Mouse (Mus musculus): ENCODE measurements around the gene Csf2. TPM values are rescaled to one million over a fixed set of nuclear protein-coding genes. Genes with fewer than 3 reads are reported as not detected.

Gene Csf2
- polyA plus RNA-seq, 1 experiment, result not detected

DNA sequence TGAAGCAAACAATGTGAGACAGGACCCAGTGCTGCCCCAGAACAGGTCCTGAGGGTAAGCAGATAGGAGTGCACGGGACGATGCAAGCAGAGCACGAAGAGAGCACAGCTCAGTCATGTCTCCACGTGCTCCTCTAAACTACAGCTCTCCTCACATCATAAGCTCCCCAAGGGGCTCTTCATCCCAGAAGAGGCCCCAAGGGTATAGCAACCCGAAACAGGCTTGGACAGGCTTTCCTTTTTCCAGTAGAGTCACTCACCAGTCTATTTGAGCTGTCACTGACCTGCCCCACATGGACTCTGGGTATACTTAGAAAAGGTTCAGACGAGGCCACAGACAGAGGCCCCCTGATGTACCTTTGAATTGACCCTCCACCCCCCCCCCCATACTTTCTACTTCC is 5.0 kb downstream of the Csf2 start:
- no peak for DNase-seq (ENCODE audit: extremely low spot score in 1 of 2, low spot score in 1 of 2)

DNA sequence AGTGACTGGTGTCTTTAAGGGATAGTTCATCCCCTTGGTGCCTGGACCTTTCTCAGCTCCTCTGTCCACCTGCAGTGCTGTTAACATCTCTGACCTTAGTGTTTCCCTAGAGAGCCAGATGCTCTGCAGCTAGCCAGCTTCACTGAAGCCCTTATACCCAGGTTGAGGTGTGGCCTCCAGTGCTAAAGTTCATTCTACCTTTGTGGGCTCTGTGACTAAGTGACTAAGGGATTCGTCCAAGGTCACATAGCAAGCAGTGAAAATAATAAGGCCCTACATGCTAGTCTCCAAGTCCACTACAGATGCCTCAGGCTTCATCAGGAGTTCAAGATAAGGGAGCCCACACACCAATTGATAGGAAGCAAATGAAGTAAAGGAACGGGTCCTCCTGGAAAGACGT is 7.0 kb downstream of the Csf2 start:
- no peak for DNase-seq (ENCODE audit: extremely low spot score in 1 of 2, low spot score in 1 of 2)

DNA sequence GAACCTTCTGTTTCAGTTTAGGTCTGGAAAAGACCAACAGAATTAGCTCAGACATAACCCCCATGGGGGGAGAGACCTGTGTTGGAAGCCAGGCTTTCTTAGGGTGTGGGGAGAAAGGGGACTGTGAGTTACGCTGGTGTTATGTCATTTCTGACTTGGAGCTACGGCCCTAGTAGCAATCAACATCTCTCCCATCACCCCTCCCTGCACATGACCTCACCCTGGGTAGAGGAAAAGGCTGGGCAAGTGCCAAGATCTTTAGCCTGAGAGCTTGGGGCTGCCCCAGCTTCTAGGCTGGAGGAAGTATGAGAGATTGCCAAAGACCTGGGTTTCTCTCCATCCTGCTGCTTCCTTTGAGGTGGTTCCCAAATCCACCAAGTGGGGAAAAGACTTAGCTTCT is 12.5 kb downstream of the Csf2 start:
- DNase-seq (ENCODE audit: extremely low spot score in 1 of 2, low spot score in 1 of 2), result no peak

DNA sequence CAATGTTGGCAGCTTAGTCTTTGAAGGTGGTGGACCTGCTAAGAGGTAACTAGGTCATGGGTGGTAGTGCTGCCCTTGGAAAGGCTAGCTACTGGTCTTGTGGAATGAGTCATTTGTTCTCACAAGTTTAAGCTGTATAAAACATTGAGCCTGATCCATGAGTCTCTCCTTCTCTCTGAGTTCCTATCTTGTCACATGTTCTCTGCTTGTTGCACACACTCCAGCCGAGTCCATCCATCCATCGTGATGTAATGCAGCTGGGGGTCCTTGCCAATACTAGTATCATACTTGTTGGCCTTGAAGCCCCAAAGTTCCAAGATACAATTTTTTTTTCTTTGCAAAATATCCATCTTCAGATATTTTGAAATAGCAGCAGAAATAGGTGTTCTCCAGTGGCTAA is 22.0 kb downstream of the Csf2 start:
- no peak for DNase-seq (ENCODE audit: extremely low spot score in 1 of 2, low spot score in 1 of 2)

DNA sequence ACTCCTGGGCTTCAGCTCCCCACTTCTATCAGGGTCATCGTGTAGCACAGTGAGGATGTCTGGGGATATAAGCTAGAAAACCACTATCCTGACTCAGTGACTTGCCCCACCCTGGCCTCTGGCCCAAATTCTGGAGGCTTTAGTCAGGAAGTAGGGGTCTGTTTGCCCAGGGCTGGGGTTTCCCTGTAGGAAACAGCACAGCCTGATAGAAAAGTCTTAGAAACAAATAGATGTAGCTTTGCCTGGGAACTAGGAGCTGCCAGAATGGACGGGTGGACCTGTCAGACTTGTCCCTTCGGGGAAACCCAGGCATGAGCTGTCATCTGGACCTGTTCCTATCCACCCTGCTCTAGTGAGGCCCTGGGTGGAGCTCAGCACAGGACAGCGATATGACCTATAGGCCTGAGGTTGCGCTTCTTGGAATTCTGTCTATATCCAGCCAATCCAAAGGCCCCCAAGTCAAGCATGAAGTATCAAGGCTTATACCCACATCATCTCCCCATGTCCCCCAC is 24.9 kb downstream of the Csf2 start:
- DNase-seq (ENCODE audit: extremely low spot score in 1 of 2, low spot score in 1 of 2), result no peak

DNA sequence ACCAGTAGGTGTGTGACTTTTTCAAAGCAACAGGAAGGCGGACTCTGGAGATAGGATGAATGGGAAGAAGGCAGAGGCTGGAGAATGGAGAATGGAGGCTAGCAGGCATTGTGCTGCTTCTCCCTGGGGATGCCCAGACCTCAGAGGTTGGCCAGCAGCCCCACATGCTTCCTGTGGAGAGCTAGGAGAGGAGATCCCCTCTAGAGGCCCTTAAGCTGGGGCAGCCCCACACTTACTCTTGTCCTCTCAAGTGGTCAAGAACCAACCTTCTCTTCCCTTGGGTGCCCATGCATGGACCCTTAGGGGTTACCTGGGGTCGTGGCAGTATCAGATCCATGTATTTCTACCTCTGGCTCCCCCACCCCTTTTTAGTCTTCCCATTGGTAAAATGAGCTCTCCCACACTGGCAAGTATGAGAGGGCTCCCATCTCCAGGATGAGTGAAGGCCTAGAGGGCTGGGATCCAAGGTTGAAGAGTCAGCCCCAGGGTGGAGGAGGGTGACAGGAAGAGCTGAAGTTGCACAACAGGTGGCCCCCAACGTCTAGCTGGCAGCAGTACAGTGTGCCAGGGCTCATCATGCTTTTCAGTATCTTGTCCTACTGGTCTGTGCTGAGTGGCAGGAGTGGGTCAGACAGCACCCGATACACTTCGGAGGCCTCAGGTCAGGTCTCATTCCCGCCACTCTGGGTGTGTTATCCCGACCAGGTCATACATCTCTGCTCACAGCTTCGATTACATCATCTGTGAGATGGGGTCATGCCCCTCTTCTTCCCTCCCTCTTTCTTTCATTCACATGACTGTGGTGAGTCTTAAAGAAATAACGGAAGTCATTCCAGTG is 25.6 kb downstream of the Csf2 start:
- DNase-seq (ENCODE audit: extremely low spot score in 1 of 2, low spot score in 1 of 2), result no peak

DNA sequence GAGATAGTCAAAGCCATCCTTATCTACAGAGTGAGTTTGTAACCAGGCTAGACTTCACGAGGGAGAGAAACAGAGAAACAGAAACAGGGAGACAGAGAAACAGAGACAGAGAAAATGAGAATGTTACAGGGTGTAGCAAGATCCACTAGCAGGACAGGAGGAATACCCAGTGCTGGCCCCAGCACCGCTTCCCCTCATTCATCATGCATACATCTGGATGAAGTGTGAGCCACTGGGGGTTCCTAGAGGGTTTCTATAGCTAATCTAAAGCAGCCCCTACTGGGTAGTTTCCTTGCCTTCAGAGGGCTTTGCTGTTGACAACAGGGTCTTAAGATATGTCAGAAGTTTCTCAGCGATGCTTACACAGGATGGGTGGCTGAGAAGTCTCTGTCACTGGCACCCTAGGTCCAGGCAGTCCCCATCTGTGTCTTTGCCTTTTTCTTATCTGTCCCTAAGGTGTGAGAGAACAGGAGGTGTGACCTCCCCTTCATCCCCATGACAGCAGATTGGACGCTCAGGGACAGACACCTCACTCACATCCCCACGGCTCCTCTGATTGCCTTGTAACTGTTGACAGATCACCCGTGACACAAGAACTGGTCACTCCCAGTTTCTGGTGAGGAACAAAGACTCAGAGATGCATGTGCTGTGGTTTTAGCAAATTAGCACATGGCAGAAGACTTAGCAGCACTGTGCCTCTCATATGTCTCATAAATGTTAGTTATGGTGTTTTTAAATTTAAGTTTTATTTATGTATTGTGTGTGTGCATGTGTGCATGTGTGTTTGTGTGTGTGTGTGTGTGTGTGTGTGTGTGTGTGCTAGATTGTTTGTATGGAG is 29.3 kb downstream of the Csf2 start:
- DNase-seq (ENCODE audit: extremely low spot score in 1 of 2, low spot score in 1 of 2), result no peak

DNA sequence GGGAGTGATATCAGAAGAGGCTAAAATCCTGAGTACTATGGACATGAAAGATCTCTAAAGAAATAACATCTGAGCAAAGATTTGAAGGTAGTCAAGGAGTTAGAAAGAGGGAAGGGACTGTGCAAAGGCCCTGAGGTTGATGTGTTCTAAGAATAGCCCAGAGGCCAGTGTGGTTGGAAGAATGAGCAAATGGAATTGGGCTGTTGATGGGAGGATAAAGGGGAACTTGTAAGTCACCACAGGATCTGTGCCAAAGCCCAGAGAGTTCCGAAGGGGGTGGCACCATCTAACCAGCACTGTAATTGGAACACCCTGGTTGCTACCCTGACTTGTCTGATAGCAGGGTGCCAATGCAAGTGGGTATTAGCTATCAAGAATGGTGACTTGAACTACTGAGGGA is 30.3 kb downstream of the Csf2 start:
- no peak for DNase-seq (ENCODE audit: extremely low spot score in 1 of 2, low spot score in 1 of 2)

DNA sequence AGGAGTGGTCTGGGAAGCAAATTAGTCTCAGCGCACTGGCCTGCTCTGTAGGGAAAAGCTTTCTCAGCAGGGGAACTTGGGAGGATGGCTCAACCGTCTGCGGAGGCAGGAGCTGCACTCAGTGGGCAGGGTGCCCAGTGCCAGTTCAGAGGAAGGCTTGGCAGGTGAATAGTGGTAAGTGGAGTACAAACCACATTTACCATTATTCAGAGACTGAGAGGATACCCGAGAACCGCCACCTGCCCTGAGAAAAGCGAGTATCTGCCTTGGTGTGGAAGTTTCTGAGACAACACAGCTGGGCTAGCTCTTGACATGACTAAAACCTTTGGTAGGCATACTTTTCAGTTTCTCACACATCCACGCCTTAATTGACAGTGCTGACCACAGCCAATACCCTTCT is 32.1 kb downstream of the Csf2 start:
- peak in 1 of 2 experiments; percentile 6 for DNase-seq (ENCODE audit: extremely low spot score in 1 of 2, low spot score in 1 of 2)

DNA sequence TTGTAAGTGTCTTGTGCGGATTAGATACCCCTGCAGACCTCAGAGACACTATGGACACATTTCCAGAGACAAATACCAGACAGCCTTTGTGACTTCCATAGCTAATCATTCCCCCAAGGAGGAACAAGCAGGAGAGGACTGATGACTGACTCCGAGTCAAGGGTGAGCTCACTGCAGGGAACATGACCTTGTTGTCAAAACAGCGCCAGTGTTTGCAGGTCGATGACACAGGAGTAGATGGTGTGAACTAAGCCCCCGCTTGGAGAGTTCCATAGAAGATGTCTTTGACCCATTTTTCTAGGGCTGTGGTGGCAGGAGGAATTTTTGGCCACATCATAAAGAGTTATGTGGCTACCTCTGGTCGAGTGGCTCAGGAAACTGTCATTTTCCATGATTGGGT is 33.4 kb downstream of the Csf2 start:
- no peak for DNase-seq (ENCODE audit: extremely low spot score in 1 of 2, low spot score in 1 of 2)

DNA sequence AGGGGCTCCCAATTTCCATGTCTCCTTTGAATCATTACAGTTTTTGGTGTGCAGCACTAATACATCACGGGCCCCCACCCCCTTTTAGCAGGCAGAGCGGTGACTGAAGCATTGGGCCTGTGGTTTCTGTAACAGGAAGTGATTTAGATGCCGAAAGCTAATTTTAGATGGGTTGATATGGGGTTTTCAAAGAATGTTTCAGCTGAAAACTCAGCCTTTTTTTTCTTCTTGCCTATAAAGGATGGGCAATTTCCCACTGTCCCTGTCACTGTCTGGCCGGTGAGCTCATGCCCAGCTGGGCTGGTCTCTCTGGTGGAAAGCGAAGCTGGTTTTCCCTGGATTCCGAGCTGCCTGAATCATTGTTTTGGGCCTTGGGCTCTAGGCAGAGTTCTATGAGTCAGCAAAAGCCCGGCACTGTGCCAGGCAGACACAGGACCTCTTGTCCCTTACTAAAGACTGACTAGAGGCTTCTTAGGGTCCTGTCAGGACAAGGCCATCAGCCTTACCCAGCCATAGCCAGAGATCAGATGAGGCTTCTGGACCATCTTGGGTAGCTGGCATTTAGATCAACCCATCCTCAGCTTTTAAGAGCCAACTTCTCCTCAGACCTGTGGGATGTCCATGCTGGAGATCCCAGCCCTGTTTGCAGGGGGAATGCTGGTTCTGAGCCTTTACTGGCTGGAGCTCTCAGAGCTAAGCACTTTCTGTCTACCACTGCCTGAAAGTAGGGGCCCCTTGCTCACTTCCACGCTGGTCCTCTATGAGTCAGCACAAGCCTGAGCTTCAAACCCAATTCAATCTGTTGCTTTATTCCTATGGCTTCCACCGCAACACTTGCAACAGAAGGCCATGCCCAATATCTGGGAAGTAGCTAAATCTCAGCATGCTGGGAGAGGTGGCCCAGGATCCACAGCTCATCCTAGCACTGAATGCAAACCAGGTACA is 34.7 kb downstream of the Csf2 start:
- peak in 1 of 2 experiments; percentile 34 for DNase-seq (ENCODE audit: extremely low spot score in 1 of 2, low spot score in 1 of 2)

DNA sequence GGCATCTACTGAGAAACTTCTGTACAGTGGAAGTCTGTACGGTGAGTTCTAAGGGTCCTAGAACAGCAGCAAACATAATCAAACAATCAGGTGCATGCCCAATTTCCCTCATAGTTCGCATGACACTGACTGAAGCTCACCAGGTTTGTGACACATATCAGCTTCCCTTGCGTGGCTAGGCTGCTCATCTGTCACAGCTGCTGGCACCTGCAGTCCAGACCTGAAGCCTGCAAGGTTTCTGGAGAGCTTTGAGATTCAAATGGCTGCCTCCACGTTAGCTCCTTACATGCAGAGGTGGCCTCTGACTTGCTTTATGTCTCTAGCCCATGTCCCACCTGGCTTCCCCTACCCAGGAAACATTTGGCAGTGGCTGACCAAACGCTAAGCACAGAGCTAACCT is 35.8 kb downstream of the Csf2 start:
- DNase-seq (ENCODE audit: extremely low spot score in 1 of 2, low spot score in 1 of 2), result no peak

DNA sequence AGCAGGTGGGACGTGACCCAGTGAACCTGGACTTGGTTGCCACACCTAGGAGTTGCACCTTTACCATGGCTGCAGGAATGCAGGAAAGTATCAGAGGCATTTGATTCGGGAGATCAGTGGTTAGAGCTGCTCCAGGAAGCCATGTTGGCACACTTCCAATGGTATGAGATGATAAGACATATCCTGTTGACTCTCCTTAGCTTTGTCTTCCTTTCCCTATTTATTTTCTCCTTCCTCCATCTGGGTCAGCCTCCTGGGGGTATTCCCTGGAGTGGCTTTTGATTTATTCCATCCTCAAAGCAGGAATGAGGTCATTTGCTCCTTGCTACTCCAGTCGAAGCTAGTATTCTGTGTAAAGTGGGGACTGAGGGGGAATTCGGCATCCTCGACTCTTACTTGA is 42.5 kb downstream of the Csf2 start:
- DNase-seq (ENCODE audit: extremely low spot score in 1 of 2, low spot score in 1 of 2), result no peak

DNA sequence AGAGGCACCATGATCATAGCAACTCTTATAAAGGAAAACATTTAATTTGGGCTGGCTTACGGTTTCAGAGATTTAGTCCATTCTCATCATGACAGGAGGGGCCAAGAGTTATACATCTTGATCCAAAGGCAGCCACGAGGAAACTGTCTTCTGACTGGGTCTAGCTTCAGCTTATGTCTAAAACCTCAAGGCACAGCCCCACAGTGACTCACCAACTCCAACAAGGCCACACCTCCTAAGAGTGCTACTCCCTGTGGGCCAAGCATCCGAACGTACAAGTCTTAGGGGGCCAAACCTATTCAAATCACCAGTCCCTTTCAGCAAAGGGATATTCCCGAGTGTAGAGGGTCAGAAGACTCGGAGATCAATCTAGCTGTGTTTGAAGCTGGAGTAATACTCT is 44.1 kb downstream of the Csf2 start:
- DNase-seq (ENCODE audit: extremely low spot score in 1 of 2, low spot score in 1 of 2), result no peak

DNA sequence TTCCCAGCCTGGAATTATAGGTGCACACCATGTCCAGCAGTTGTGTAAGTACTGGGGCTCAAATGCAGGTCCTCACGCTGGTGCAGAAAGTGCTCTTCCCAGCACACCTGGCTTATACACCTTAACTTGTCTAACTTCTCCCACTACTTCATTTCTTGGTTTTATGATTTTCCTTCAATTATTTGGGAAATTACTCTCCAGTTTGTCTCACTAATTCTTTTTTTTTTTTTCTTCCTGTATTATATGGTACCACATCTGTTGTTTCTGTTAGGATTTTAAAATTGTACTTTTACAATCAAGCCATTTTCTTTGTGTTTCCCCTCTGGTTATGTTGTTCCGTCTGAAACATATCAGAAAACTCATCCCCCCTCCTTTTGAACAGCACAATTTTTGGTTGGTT is 44.7 kb downstream of the Csf2 start:
- DNase-seq (ENCODE audit: extremely low spot score in 1 of 2, low spot score in 1 of 2), result no peak

DNA sequence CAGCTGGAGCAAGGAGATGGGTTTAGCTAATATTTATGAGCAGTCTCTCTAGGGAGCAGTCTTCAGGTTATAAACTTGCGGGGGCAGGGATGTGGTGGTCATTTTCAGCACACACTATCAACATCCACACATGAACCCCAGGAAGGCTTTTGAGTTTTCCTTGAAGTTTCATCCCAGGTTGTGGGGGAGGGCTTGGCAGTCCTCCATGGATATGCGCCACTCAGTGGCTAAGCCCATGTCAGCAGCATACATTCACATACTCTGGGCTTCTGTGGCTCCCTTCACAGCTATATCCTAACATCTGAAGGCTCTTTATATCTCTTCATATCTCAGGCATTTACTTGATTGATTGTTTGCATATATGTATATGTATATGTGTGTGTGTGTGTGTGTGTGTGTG is 46.3 kb downstream of the Csf2 start:
- DNase-seq (ENCODE audit: extremely low spot score in 1 of 2, low spot score in 1 of 2), result peak in 1 of 2 experiments; percentile 40

DNA sequence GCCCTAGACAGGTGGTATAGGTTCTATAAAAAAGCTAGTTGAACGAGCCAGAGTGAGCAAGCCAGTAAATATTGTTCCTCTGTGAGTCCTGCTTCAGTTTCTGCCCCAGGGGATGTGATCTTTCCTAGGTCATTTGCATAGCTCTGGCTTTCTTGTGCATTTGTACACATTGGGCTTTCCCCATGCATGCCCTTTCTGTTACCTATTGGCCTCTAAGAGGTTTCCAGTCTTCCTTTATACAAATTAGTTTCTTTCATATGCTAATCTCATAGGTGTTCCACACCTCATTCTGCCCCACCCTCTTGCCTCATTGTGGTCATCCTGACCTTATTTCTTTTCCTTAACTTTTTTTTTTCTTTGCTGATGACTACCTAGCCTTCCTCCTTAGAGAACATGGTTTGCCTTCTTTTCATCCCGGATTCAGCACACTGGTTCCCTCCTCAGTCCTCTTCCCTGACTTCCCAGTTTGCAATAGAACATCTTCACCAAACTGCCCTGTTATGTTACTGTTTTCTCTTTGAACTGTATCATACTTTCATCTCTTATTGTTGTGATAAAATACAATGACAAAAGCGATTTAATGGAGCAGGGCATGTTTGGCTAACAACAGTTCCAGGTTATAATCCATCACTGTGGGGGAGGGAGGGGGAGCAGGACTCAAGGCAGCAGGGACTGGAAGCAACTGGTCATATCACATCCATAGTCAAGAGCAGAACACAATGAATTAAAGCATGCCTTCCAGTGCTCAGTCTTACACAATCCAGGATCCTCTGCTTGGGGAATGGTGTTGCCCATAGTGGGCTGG is 47.4 kb downstream of the Csf2 start:
- DNase-seq (ENCODE audit: extremely low spot score in 1 of 2, low spot score in 1 of 2), result no peak

DNA sequence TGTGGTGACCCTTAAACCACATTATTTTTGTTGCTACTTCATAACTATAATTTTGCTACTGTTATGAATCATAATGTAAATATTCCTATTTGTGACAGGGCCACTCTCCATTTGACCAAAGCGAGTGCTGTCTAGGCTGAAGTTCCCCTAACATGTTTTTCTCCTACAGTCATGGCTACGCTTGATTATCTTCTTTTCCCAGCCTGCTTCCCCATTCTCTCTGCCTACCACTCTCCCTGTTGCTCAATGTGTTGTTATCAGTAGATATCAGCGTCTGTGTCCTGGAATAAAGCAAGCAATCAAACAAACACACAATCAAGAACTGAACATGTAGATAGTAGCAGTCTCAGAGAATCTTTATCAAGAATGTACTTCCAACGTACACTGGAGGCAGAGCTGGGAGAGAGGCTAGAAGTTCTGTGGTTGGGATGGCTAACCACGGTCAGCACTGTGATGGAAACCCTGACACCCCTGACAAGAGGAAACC is 48.1 kb downstream of the Csf2 start:
- no peak for DNase-seq (ENCODE audit: extremely low spot score in 1 of 2, low spot score in 1 of 2)

Data from frontal cortex, adult 2 months (tissue).